Mouse (Mus musculus) stomach, embryonic 15.5 days (tissue): ENCODE data around the gene Itpk1. TPM values are rescaled to one million over a fixed set of nuclear protein-coding genes. Genes with fewer than 3 reads are reported as not detected.

ENCODE experiments used
- microRNA counts: library from miRNA; unstranded; fragments of <30 nt; microRNA quantifications from one replicate; lab custom pipeline; 2016
- microRNA-seq: library from miRNA; unstranded; fragments of <30 nt; microRNA quantifications from one replicate; pipeline ENCODE4, GENCODE M21; 2016
- polyA plus RNA-seq: library from polyadenylated mRNA; unstranded; fragments of >200 nt; fragmentation: Nextera tagmentation; extraction: Ambion mirVana; gene quantifications from 2 replicates; pipeline ENCODE4 v1.2.1, GENCODE M21; 2015

Itpk1 gene
- polyA plus RNA-seq, 1 experiment from 2014 or later, result 20.1 TPM

MicroRNAs encoded within 50 kb of the gene (microRNA counts, 519-probe panel; counts per million panel counts)
- not detected for microRNA mmu-miR-1936 (lab: Ali Mortazavi, UCI)

Small RNA genes within 50 kb of the gene (microRNA-seq; reads per million reads assigned to microRNA genes)
- gene Mir1936, result not detected

Other genes with a start within 250 kb of the Itpk1 start
- 29.0 and 35.0 TPM in 2 replicates for gene Golga5, start 235.8 kb downstream of the Itpk1 start, polyA plus RNA-seq
- 24.8 and 29.1 TPM in 2 replicates for gene Chga, start 150.0 kb downstream of the Itpk1 start, polyA plus RNA-seq
- gene Moap1, start 38.7 kb upstream of the Itpk1 start, polyA plus RNA-seq, result 20.7 and 25.0 TPM in 2 replicates
- 12.2 and 12.9 TPM in 2 replicates for gene Tmem251, start 38.8 kb upstream of the Itpk1 start, polyA plus RNA-seq
- gene Gm28051, start 52.8 kb upstream of the Itpk1 start, polyA plus RNA-seq, result not detected in 2 replicates
- gene Gon7, start 52.9 kb upstream of the Itpk1 start, polyA plus RNA-seq, result 28.7 and 29.2 TPM in 2 replicates
- gene Ubr7, start 53.0 kb upstream of the Itpk1 start, polyA plus RNA-seq, result 34.2 and 37.2 TPM in 2 replicates
- gene Gm20604, start 53.7 kb upstream of the Itpk1 start, polyA plus RNA-seq, result 19.9 and 20.8 TPM in 2 replicates
- gene Btbd7, start 173.5 kb upstream of the Itpk1 start, polyA plus RNA-seq, result 18.7 TPM in 2 replicates
- gene Cox8c, start 194.4 kb upstream of the Itpk1 start, polyA plus RNA-seq, result not detected in 2 replicates
- gene Unc79, start 243.9 kb upstream of the Itpk1 start, polyA plus RNA-seq, result 0.43 and 0.48 TPM in 2 replicates